Mouse (Mus musculus): Measurements from ENCODE around the gene Vps53. TPM values are rescaled to one million over a fixed set of nuclear protein-coding genes. Genes with fewer than 3 reads are reported as not detected.

The Vps53 gene
- total and polyA plus RNA-seq, 2 experiments from 2014 or later: 25.2 to 40.6 TPM

DNA sequence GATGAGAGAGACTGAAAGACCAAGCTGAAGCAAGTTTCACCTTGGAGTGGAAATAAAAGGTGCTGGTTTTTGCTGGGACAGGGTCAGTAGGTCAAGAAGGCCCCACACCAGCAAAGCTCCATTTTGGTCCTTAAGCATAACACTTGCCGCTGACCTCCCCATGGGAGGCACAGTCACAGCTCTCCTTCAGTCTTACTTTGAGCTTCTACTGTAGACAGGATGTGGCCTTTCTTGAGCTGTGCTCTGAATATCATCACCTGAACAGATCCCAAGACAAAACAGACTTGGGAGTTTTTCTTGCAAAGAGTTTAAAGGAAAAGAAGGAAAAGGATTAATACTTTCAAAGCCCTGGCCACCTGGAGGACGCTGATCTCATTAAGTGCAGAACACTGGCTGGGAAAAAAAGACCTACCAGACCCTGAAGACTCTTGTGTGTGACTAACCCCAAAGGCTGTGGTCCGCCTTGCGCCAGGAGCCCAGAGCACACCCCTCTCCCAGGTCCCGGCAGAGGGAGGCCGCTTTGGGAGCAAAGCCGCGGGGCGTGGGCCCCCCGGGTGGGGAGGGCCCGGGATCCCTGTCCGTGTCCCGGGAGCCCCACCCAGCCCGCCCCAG is 152.8 kb downstream of the Vps53 start:
- H3K27me3 ChIP-seq (ENCODE audit: control insufficient read depth, insufficient read depth, low read length): no peaks in the 10 kb centered on the region
- peak overlapping the region; percentile 65 for H3K4me3 ChIP-seq (ENCODE audit: low read depth, low read length)
- H3K9ac ChIP-seq (replicated peaks; ENCODE audit: low read depth, low read length): peak overlapping the region; percentile 68
- no peaks in the 10 kb centered on the region for H3K9me3 ChIP-seq (replicated peaks; ENCODE audit: control insufficient read depth, low read length)
- peaks cover 5% of the 10 kb centered on the region; the same call in 1 of the 2 replicates for H3K4me1 ChIP-seq (ENCODE audit: control insufficient read depth, insufficient read depth)
- peak overlapping the region; percentile 71 for H3K27ac ChIP-seq (ENCODE audit: low read depth)
- peak overlapping the region; percentile 78 for H3K4me2 ChIP-seq (ENCODE audit: low read depth, low read length)
- DNase-seq (ENCODE audit: low spot score) (no peak), ATAC-seq (ENCODE audit: insufficient read depth, low read depth) (no peak)
- TF ChIP-seq CTCF (IDR thresholded peaks at IDR 0.05; ENCODE audit: low read depth): no peak
- no peak for TF ChIP-seq EP300 (IDR thresholded peaks at IDR 0.05; ENCODE audit: low read depth)
- WGBS: 12% methylated on average over 14 of the region's 14 CpGs
- 0 out of 2 replicates have a peak, but pooled peaks cover 4% of the 10 kb centered on the region for H3K36me3 ChIP-seq (replicated peaks; ENCODE audit: control insufficient read depth, insufficient read depth, low read length)

- 0 out of 2 replicates have a peak, but pooled peaks cover 4% of the 10 kb centered on the region for H3K36me3 ChIP-seq (replicated peaks; ENCODE audit: control insufficient read depth, insufficient read depth, low read length)
- TF ChIP-seq CTCF (IDR thresholded peaks at IDR 0.05; ENCODE audit: low read depth) (no peak), EP300 (IDR thresholded peaks at IDR 0.05; ENCODE audit: low read depth) (no peak)
- peak overlapping the region; percentile 78 for H3K4me2 ChIP-seq (ENCODE audit: low read depth, low read length)
- no peaks in the 10 kb centered on the region for H3K27me3 ChIP-seq (ENCODE audit: control insufficient read depth, insufficient read depth, low read length)
- H3K27ac ChIP-seq (ENCODE audit: low read depth): no peak overlapping the region
- H3K4me3 ChIP-seq (ENCODE audit: low read depth, low read length): no peak overlapping the region; the same call in 1 of the 2 replicates
- no peak overlapping the region for H3K9ac ChIP-seq (replicated peaks; ENCODE audit: low read depth, low read length)
- DNase-seq (ENCODE audit: low spot score) (no peak), ATAC-seq (ENCODE audit: insufficient read depth, low read depth) (no peak)
- H3K9me3 ChIP-seq (replicated peaks; ENCODE audit: control insufficient read depth, low read length): no peaks in the 10 kb centered on the region
- WGBS: 77% methylated on average over 7 of the region's 7 CpGs
- peaks cover 5% of the 10 kb centered on the region; the same call in 1 of the 2 replicates for H3K4me1 ChIP-seq (ENCODE audit: control insufficient read depth, insufficient read depth)
These were observed 154.3 kb downstream of the Vps53 start for GRCm38 (mm10) chr11:76025080-76025583.

DNA sequence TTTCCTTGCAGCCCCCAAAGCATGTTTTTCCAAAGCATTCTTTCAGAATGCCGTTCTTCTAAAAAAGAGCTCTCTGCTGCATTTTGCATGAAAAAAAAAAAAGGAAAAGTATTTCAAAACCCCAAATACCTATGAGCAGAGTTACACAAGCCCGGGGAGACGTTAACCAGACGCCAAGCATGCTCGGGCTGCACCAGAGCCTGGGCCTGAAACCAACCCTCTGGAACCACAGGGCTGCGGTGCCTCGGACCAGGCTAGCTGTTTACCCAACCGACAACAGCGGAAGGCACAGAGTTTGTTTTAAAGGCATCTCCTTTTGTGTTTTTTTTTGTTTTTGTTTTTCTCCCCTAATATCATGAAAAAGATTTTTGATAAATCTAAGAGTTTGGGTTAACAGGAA is 158.5 kb downstream of the Vps53 start:
- H3K36me3 ChIP-seq (replicated peaks; ENCODE audit: control insufficient read depth, insufficient read depth, low read length): 0 out of 2 replicates have a peak, but pooled peaks cover 4% of the 10 kb centered on the region
- DNase-seq (ENCODE audit: low spot score): no peak
- H3K9ac ChIP-seq (replicated peaks; ENCODE audit: low read depth, low read length): no peak overlapping the region
- H3K9me3 ChIP-seq (replicated peaks; ENCODE audit: control insufficient read depth, low read length): no peaks in the 10 kb centered on the region
- H3K4me2 ChIP-seq (ENCODE audit: low read depth, low read length): no peak overlapping the region
- H3K4me3 ChIP-seq (ENCODE audit: low read depth, low read length): no peak overlapping the region
- no peak overlapping the region for H3K27ac ChIP-seq (ENCODE audit: low read depth)
- no peak for ATAC-seq (ENCODE audit: insufficient read depth, low read depth)
- no peak for TF ChIP-seq EP300 (IDR thresholded peaks at IDR 0.05; ENCODE audit: low read depth)
- TF ChIP-seq CTCF (IDR thresholded peaks at IDR 0.05; ENCODE audit: low read depth): no peak
- 74% methylated on average over 9 of the region's 9 CpGs for WGBS
- H3K27me3 ChIP-seq (ENCODE audit: control insufficient read depth, insufficient read depth, low read length): no peaks in the 10 kb centered on the region
- no peaks in the 10 kb centered on the region for H3K4me1 ChIP-seq (ENCODE audit: control insufficient read depth, insufficient read depth)

- Histone ChIP-seq H3K27me3 (ENCODE audit: control insufficient read depth, insufficient read depth, low read length) (no peaks in the 10 kb centered on the region), H3K4me2 (ENCODE audit: low read depth, low read length) (no peak overlapping the region), H3K36me3 (replicated peaks; ENCODE audit: control insufficient read depth, insufficient read depth, low read length) (0 out of 2 replicates have a peak, but pooled peaks cover 4% of the 10 kb centered on the region), H3K27ac (ENCODE audit: low read depth) (no peak overlapping the region), H3K9ac (replicated peaks; ENCODE audit: low read depth, low read length) (no peak overlapping the region), H3K4me1 (ENCODE audit: control insufficient read depth, insufficient read depth) (no peaks in the 10 kb centered on the region), H3K4me3 (ENCODE audit: low read depth, low read length) (no peak overlapping the region), H3K9me3 (replicated peaks; ENCODE audit: control insufficient read depth, low read length) (no peaks in the 10 kb centered on the region)
- DNase-seq (ENCODE audit: low spot score) (no peak), ATAC-seq (ENCODE audit: insufficient read depth, low read depth) (no peak)
- TF ChIP-seq CTCF (IDR thresholded peaks at IDR 0.05; ENCODE audit: low read depth) (no peak), EP300 (IDR thresholded peaks at IDR 0.05; ENCODE audit: low read depth) (no peak)
- WGBS: 78% methylated on average over 4 of the region's 4 CpGs
These were observed 159.6 kb downstream of the Vps53 start for GRCm38 (mm10) chr11:76019879-76020278.

GRCm38 (mm10) chr11:76015814-76016213 is 163.6 kb downstream of the Vps53 start:
- no peak for ATAC-seq (ENCODE audit: insufficient read depth, low read depth)
- no peak for TF ChIP-seq EP300 (IDR thresholded peaks at IDR 0.05; ENCODE audit: low read depth)
- TF ChIP-seq CTCF (IDR thresholded peaks at IDR 0.05; ENCODE audit: low read depth): no peak
- WGBS: 91% methylated on average over 4 of the region's 4 CpGs

More at GRCm38 (mm10) chr11:76015814-76016213, 163.6 kb downstream of the Vps53 start:
- Histone ChIP-seq H3K27me3 (ENCODE audit: control insufficient read depth, insufficient read depth, low read length) (no peaks in the 10 kb centered on the region), H3K4me2 (ENCODE audit: low read depth, low read length) (no peak overlapping the region), H3K4me3 (ENCODE audit: low read depth, low read length) (no peak overlapping the region), H3K9me3 (replicated peaks; ENCODE audit: control insufficient read depth, low read length) (no peaks in the 10 kb centered on the region), H3K9ac (replicated peaks; ENCODE audit: low read depth, low read length) (no peak overlapping the region), H3K27ac (ENCODE audit: low read depth) (no peak overlapping the region), H3K4me1 (ENCODE audit: control insufficient read depth, insufficient read depth) (no peaks in the 10 kb centered on the region), H3K36me3 (replicated peaks; ENCODE audit: control insufficient read depth, insufficient read depth, low read length) (no peaks in the 10 kb centered on the region)
- DNase-seq (ENCODE audit: low spot score): no peak

Data from heart, postnatal 0 days (tissue).